Mouse (Mus musculus) olfactory bulb, adult 2 months (tissue): ENCODE results near the gene Nxpe4. TPM values are rescaled to one million over a fixed set of nuclear protein-coding genes. Genes with fewer than 3 reads are reported as not detected.
"Not testable (repeated sequence)": the region's sequence is repeated elsewhere in the genome, so short reads cannot be mapped to it uniquely, and the experiment has no call there.

Source experiments
- H3K27ac ChIP-seq: fragments of 200-500 bp; 2 replicates; pipeline ENCODE4 v1.5.1; 2012; ENCODE audit warnings: low read depth, low read length; ENCODE audit not compliant: insufficient read depth
- H3K4me1 ChIP-seq: fragments of 200-500 bp; 2 replicates; pipeline ENCODE4 v1.6.1; 2012; ENCODE audit warnings: low read length; ENCODE audit not compliant: control insufficient read depth, insufficient read depth
- H3K4me3 ChIP-seq: fragments of 200-500 bp; 2 replicates; pipeline ENCODE4 v1.5.1; 2012; ENCODE audit warnings: mild to moderate bottlenecking, low read depth, low read length, moderate library complexity; ENCODE audit not compliant: insufficient read depth
- CTCF ChIP-seq: fragments of 200-500 bp; IDR thresholded peaks from 2 replicates; pipeline ENCODE4 v1.5.1; 2012; ENCODE audit warnings: low read depth, mild to moderate bottlenecking, low read length, moderate library complexity; ENCODE audit not compliant: insufficient read depth
- POLR2A ChIP-seq: fragments of 200-500 bp; IDR thresholded peaks from 2 replicates; pipeline ENCODE4 v1.6.1; 2012; ENCODE audit warnings: mild to moderate bottlenecking, low read depth, low read length, moderate library complexity; ENCODE audit not compliant: insufficient read depth
- WGBS: fragments of 180-500 bp; shearing (Covaris S2); methylation state at CpG from one replicate; pipeline ENCODE4 v1.1.7; 2018; 5-methylcytosine and 5-hydroxymethylcytosine counted together
- polyA plus RNA-seq: library from polyadenylated mRNA; stranded (reverse); fragments of >200 nt; gene quantifications from 2 replicates; pipeline ENCODE4 v1.2.4, GENCODE M21; 2012; ENCODE audit warnings: low replicate concordance; ENCODE audit not compliant: missing spikeins, insufficient read depth, insufficient read length

Gene Nxpe4
- polyA plus RNA-seq, 1 experiment = not detected

DNA sequence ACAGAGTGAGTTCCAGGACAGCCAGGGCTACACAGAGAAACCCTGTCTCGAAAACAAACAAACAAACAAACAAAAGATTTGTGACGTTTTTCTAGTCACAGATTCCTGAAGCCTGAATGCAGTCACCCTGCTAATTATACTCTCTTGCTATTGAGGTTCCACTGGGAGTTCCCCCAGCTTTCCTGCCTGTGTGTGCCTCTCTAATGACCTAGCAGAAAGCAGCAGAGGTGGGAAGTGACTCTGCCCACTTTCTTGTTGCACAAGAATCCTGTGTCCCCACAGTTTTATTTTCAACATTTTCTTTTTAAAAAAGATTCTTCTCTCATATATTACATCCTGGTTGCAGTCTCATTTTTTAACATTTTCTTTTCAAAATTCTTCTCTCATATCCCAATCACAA lies 132.9 kb downstream of the Nxpe4 start:
- Histone ChIP-seq H3K4me1 (no peaks in the 10 kb centered on the region), H3K4me3 (no peak overlapping the region), H3K27ac (no peak overlapping the region)
- WGBS = 40% methylated on average over 2 of the region's 2 CpGs
- TF ChIP-seq POLR2A (no peak), CTCF (no peak)

DNA sequence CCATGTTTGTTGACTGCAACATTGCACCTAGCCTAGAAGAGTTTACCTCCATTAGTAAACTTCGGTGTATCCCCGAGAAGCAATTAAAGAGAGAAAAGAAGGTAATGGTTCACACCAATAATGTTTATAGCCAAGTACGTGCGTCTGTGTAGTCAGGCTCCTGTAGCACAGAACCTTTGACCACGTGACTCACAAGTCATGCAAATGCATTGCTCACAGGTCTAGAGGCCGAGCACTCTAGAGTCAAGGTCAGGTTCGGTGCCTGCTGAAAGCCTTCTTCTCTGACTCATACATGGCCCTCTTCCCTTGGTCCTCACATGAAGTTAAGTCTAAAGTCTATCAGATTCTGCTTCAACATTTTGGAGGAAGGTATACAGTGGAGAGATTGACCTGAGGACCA lies 137.2 kb downstream of the Nxpe4 start:
- 92% methylated on average over 7 of the region's 7 CpGs for WGBS
- Histone ChIP-seq H3K4me3 (no peak overlapping the region), H3K4me1 (no peaks in the 10 kb centered on the region), H3K27ac (no peak overlapping the region)
- TF ChIP-seq CTCF (no peak), POLR2A (no peak)

- not testable (repeated sequence) for H3K27ac ChIP-seq
- WGBS = 62% methylated on average over 5 of the region's 5 CpGs
Measured at GRCm38 (mm10) chr9:48303564-48303963, 141.7 kb downstream of the Nxpe4 start.

GRCm38 (mm10) chr9:48311241-48311640 lies 149.4 kb downstream of the Nxpe4 start:
- Histone ChIP-seq H3K4me3 (no peak overlapping the region), H3K27ac (no peak overlapping the region), H3K4me1 (no peaks in the 10 kb centered on the region; the same call in 1 of the 2 replicates)
- TF ChIP-seq CTCF (no peak), POLR2A (no peak)
- WGBS = 91% methylated on average over 5 of the region's 5 CpGs

More at GRCm38 (mm10) chr9:48303564-48303963, 141.7 kb downstream of the Nxpe4 start:
- not testable (repeated sequence) for H3K4me3 ChIP-seq, H3K4me1 ChIP-seq

DNA sequence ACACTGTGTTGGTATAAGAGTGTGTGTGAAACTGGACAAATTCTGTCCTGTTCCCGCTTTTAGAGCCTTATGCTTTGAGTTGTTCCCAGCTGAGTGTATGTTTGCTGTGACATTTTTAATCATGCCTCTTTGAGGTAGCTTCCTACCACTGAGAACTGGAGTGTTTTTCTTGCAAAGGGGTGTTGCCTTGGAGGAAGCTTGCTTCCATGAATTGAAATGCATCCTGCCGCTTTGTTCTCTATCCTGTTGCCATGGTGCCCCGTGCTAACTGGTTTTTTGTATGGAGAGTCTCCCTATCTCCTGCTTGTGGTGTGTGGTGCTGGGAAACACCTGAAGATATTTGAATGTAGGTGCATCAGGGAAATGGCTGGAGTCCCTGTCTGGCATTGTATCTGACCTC lies 152.4 kb downstream of the Nxpe4 start:
- no peaks in the 10 kb centered on the region; the same call in 1 of the 2 replicates for H3K4me1 ChIP-seq
- 20% methylated on average over 3 of the region's 3 CpGs for WGBS

GRCm38 (mm10) chr9:48315825-48316224 lies 154.0 kb downstream of the Nxpe4 start:
- Histone ChIP-seq H3K27ac (no peak overlapping the region), H3K4me1 (no peaks in the 10 kb centered on the region; the same call in 1 of the 2 replicates), H3K4me3 (no peak overlapping the region)
- 84% methylated on average over 1 of the region's 1 CpGs for WGBS
- TF ChIP-seq CTCF (no peak), POLR2A (no peak)

More for the DNA sequence above, 152.4 kb downstream of the Nxpe4 start:
- TF ChIP-seq POLR2A = no peak
- TF ChIP-seq CTCF = no peak
- Histone ChIP-seq H3K27ac (no peak overlapping the region), H3K4me3 (no peak overlapping the region)

- H3K4me1 ChIP-seq = no peaks in the 10 kb centered on the region
- no peak overlapping the region for H3K27ac ChIP-seq
- no peak overlapping the region for H3K4me3 ChIP-seq
- TF ChIP-seq POLR2A (no peak), CTCF (no peak)
- WGBS = 88% methylated on average over 9 of the region's 9 CpGs
Measured at GRCm38 (mm10) chr9:48326338-48326737, 164.5 kb downstream of the Nxpe4 start.

DNA sequence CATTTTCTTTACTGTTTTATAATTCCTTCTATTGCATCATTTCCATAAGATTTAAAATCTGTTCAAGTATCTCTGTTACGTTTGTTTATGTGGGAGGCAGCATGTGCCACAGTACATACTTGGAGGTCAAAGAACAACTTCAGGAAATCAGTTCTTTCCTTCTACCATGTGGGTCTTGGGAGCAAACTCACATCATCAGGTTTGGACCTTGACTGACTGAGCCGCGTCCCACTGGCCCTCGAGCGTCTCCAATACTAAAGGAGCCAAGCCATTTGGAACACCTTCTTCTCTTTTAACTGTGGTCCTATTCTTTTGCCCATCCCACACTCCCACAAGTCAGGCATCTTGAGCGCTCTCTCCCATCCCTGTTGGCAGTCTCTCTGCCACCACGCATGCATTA lies 167.8 kb downstream of the Nxpe4 start:
- Histone ChIP-seq H3K4me3 (no peak overlapping the region), H3K4me1 (no peaks in the 10 kb centered on the region), H3K27ac (no peak overlapping the region)
- WGBS = 88% methylated on average over 7 of the region's 7 CpGs
- no peak for TF ChIP-seq CTCF
- no peak for TF ChIP-seq POLR2A

GRCm38 (mm10) chr9:48338783-48339455 lies 177.1 kb downstream of the Nxpe4 start:
- Histone ChIP-seq H3K4me1 (no peaks in the 10 kb centered on the region), H3K4me3 (no peak overlapping the region), H3K27ac (no peak overlapping the region)
- WGBS = 86% methylated on average over 4 of the region's 4 CpGs
- TF ChIP-seq CTCF (no peak), POLR2A (no peak)

- 41% methylated on average over 5 of the region's 5 CpGs for WGBS
- H3K4me3 ChIP-seq = no peak overlapping the region
Measured at GRCm38 (mm10) chr9:48339563-48339962, 177.7 kb downstream of the Nxpe4 start.

More at GRCm38 (mm10) chr9:48339563-48339962, 177.7 kb downstream of the Nxpe4 start:
- no peaks in the 10 kb centered on the region for H3K4me1 ChIP-seq
- no peak overlapping the region for H3K27ac ChIP-seq
- TF ChIP-seq CTCF (no peak), POLR2A (no peak)
